Mouse (Mus musculus): ENCODE measurements around the gene Olfr303. TPM values are rescaled to one million over a fixed set of nuclear protein-coding genes. Genes with fewer than 3 reads are reported as not detected.
"Not testable (repeated sequence)": the region's sequence is repeated elsewhere in the genome, so short reads cannot be mapped to it uniquely, and the experiment has no call there.

Olfr303 gene
- not detected in 2 replicates for polyA plus RNA-seq (2016; fragmentation: Nextera tagmentation; extraction: Ambion mirVana)

- H3K27ac ChIP-seq: no peak within 1 kb of the TSS
- H3K27me3 ChIP-seq (ENCODE audit: low read depth, poor library complexity, severe bottlenecking): no peaks in the 10 kb centered on the region
- no peaks in the 10 kb centered on the region for H3K9me3 ChIP-seq (replicated peaks)
- DNase-seq (ENCODE audit: low spot score): no peak
- no peak within 1 kb of the TSS for H3K4me3 ChIP-seq
- H3K4me1 ChIP-seq: no peaks in the 10 kb centered on the region
- H3K36me3 ChIP-seq: no peaks in the 10 kb centered on the region
Measured at GRCm38 (mm10) chr7:86397689-86398088, at the start of gene Olfr303. Gene Olfr303, minus strand, starts transcription at chr7:86397789.

DNA sequence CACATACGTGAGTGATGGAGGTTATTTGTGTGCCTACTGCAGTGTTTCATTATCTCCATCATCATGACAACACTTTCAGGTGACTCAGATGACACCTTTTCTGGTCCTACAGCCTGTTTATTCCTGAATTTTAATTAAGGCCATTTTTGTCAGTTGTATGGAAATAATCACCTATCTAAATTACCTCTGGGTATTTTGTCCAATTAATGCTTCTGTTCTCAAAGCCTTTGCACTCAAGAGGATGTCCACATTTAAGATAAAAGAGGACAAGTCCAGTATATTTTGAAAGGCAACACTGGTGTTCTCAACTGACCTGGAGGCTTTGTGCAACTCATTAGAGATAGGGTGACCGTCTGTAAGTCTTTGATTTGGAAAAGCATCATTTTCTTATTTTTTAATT, 6.0 kb upstream of the Olfr303 start, which contains the start of gene Olfr301:
TSS of gene Olfr301 (plus strand) at position 301 of the 400 bp plus-strand sequence.
- Histone ChIP-seq H3K4me3 (no peak within 1 kb of the TSS), H3K27me3 (ENCODE audit: low read depth, poor library complexity, severe bottlenecking) (no peaks in the 10 kb centered on the region), H3K9me3 (replicated peaks) (no peaks in the 10 kb centered on the region), H3K36me3 (no peaks in the 10 kb centered on the region), H3K4me1 (no peaks in the 10 kb centered on the region), H3K27ac (no peak within 1 kb of the TSS)
- no peak for DNase-seq (ENCODE audit: low spot score)
- 91% methylated on average over 2 of the region's 2 CpGs for WGBS

DNA sequence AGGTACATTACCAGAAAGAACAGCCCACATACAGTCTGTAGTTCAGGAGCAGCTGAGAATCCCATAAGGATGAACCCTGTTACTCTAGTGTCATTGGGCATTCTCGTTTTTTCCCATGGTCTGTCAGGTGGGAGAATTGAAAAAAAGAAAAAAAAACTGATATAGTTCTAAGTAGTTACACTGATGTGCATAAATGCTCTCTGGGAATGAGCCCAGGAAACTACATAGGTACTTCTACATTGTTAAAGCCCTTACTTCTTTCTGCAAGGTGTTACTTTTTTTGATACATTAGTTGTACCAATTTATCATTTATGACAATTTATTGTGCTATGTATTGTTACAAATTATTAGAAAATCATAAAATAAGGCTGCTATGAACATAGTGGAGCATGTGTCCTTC, 11.0 kb downstream of the Olfr303 start, which contains the start of gene Olfr304:
TSS of gene Olfr304 (minus strand) at position 101 of the 400 bp plus-strand sequence.
- Histone ChIP-seq H3K36me3 (no peaks in the 10 kb centered on the region), H3K9me3 (replicated peaks) (no peaks in the 10 kb centered on the region), H3K27ac (no peak within 1 kb of the TSS), H3K4me1 (no peaks in the 10 kb centered on the region), H3K27me3 (ENCODE audit: low read depth, poor library complexity, severe bottlenecking) (no peaks in the 10 kb centered on the region), H3K4me3 (no peak within 1 kb of the TSS)
- DNase-seq (ENCODE audit: low spot score): no peak
- 74% methylated on average over 1 of the region's 1 CpGs for WGBS

DNA sequence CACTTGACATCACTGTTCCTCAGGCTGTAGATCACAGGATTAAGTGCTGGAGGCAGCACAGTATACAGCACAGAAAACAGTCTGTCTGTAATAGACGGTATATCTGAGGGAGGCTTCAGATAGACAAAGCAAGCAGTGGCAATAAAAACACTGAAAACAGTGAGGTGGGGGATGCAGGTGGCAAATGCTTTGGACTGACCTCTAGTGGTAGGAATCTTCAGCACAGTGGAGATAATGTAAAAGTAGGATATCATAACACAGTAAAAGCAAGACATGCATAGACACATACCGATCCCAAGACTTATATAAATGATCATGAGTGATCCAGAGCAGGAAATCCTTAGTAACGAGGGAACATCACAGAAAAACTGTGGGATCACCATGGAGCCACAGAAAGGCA, 11.8 kb downstream of the Olfr303 start:
- H3K27ac ChIP-seq: no peak overlapping the region
- DNase-seq (ENCODE audit: low spot score): no peak
- H3K4me3 ChIP-seq: no peak overlapping the region
- H3K36me3 ChIP-seq: no peaks in the 10 kb centered on the region
- H3K4me1 ChIP-seq: no peaks in the 10 kb centered on the region
- no peaks in the 10 kb centered on the region for H3K9me3 ChIP-seq (replicated peaks)
- WGBS: 77% methylated on average over 3 of the region's 3 CpGs
- no peaks in the 10 kb centered on the region for H3K27me3 ChIP-seq (ENCODE audit: low read depth, poor library complexity, severe bottlenecking)

DNA sequence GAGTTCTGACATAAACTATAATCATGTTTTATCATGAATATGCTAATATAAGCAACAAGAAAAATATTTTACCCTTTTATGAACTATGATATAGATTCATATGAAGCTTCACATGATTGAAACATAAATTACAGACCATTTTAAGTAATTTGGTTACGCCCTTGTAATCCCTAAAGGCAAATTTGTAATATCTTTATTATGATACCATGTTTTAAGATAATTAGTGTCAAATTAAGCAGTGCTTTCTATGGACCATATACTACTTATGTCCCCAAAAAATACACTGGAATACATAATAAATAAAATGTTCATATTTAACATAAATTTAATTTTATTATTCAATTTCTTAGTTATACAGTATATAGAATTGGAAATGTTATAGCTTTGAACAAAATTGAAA, 30.8 kb downstream of the Olfr303 start, which contains the start of gene Olfr305:
TSS of gene Olfr305 (minus strand) at position 101 of the 400 bp plus-strand sequence.
- DNase-seq (ENCODE audit: low spot score): no peak
- Histone ChIP-seq H3K9me3 (replicated peaks) (no peaks in the 10 kb centered on the region), H3K4me1 (no peaks in the 10 kb centered on the region), H3K27ac (no peak within 1 kb of the TSS), H3K36me3 (no peaks in the 10 kb centered on the region), H3K27me3 (ENCODE audit: low read depth, poor library complexity, severe bottlenecking) (no peaks in the 10 kb centered on the region), H3K4me3 (no peak within 1 kb of the TSS)
- 95% methylated on average over 1 of the region's 1 CpGs for WGBS

GRCm38 (mm10) chr7:86346296-86346695, 51.3 kb downstream of the Olfr303 start:
- not testable (repeated sequence) for H3K27ac ChIP-seq; H3K36me3 ChIP-seq; H3K27me3 ChIP-seq (ENCODE audit: low read depth, poor library complexity, severe bottlenecking); H3K4me3 ChIP-seq; DNase-seq (ENCODE audit: low spot score); H3K4me1 ChIP-seq; H3K9me3 ChIP-seq (replicated peaks)
- WGBS: 94% methylated on average over 9 of the region's 9 CpGs

DNA sequence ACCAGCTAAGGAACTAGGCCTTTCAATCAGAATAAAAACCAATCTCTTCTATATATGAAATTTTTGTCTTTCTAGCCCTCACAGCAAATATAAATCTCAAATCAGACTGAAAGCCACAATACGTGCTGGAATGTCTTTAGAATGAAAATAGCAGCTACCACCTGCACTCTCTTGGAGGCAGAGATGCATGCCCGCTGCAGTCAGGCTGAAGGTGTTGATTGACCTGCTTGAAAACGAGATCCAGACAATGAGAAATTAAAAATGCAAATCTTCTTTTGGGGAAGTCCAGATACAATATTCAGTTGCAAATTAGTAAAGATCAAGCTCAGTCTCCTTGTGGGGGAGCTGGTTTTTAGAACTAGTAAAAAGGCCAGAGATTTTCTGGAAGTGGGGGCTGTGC, 53.3 kb downstream of the Olfr303 start:
- H3K36me3 ChIP-seq: no peaks in the 10 kb centered on the region
- no peaks in the 10 kb centered on the region for H3K9me3 ChIP-seq (replicated peaks)
- no peak for DNase-seq (ENCODE audit: low spot score)
- no peaks in the 10 kb centered on the region for H3K27me3 ChIP-seq (ENCODE audit: low read depth, poor library complexity, severe bottlenecking)
- no peak overlapping the region for H3K4me3 ChIP-seq
- 77% methylated on average over 3 of the region's 3 CpGs for WGBS
- no peak overlapping the region for H3K27ac ChIP-seq
- H3K4me1 ChIP-seq: no peaks in the 10 kb centered on the region

GRCm38 (mm10) chr7:86342881-86343565, 54.6 kb downstream of the Olfr303 start:
- Histone ChIP-seq H3K4me1 (no peaks in the 10 kb centered on the region), H3K27ac (no peak overlapping the region), H3K9me3 (replicated peaks) (no peaks in the 10 kb centered on the region), H3K4me3 (no peak overlapping the region), H3K36me3 (no peaks in the 10 kb centered on the region), H3K27me3 (ENCODE audit: low read depth, poor library complexity, severe bottlenecking) (no peaks in the 10 kb centered on the region)
- WGBS: 80% methylated on average over 14 of the region's 14 CpGs
- no peak for DNase-seq (ENCODE audit: low spot score)

Other genes with a start within 250 kb of the Olfr303 start
- not detected in 2 replicates for gene Vmn2r75, start 226.0 kb downstream of the Olfr303 start, polyA plus RNA-seq (2016; fragmentation: Nextera tagmentation; extraction: Ambion mirVana)
- gene Vmn2r76, start 151.5 kb downstream of the Olfr303 start, polyA plus RNA-seq (2016; fragmentation: Nextera tagmentation; extraction: Ambion mirVana): not detected in 2 replicates
- not detected in 2 replicates for gene Olfr310, start 120.6 kb downstream of the Olfr303 start, polyA plus RNA-seq (2016; fragmentation: Nextera tagmentation; extraction: Ambion mirVana)
- not detected in 2 replicates for gene Olfr309, start 84.1 kb downstream of the Olfr303 start, polyA plus RNA-seq (2016; fragmentation: Nextera tagmentation; extraction: Ambion mirVana)
- gene Olfr308, start 72.2 kb downstream of the Olfr303 start, polyA plus RNA-seq (2016; fragmentation: Nextera tagmentation; extraction: Ambion mirVana): not detected in 2 replicates
- gene Olfr307, start 60.2 kb downstream of the Olfr303 start, polyA plus RNA-seq (2016; fragmentation: Nextera tagmentation; extraction: Ambion mirVana): not detected in 2 replicates
- not detected in 2 replicates for gene Olfr305, start 30.9 kb downstream of the Olfr303 start, polyA plus RNA-seq (2016; fragmentation: Nextera tagmentation; extraction: Ambion mirVana)
- gene Olfr304, start 11.1 kb downstream of the Olfr303 start, polyA plus RNA-seq (2016; fragmentation: Nextera tagmentation; extraction: Ambion mirVana): not detected in 2 replicates
- not detected in 2 replicates for gene Olfr301, start 6.1 kb upstream of the Olfr303 start, polyA plus RNA-seq (2016; fragmentation: Nextera tagmentation; extraction: Ambion mirVana)
- not detected in 2 replicates for gene Olfr299, start 62.1 kb upstream of the Olfr303 start, polyA plus RNA-seq (2016; fragmentation: Nextera tagmentation; extraction: Ambion mirVana)
- not detected in 2 replicates for gene Olfr298, start 94.7 kb upstream of the Olfr303 start, polyA plus RNA-seq (2016; fragmentation: Nextera tagmentation; extraction: Ambion mirVana)
- not detected in 2 replicates for gene Olfr297, start 122.2 kb upstream of the Olfr303 start, polyA plus RNA-seq (2016; fragmentation: Nextera tagmentation; extraction: Ambion mirVana)
- gene Olfr295, start 186.1 kb upstream of the Olfr303 start, polyA plus RNA-seq (2016; fragmentation: Nextera tagmentation; extraction: Ambion mirVana): not detected in 2 replicates
- gene Olfr294, start 218.9 kb upstream of the Olfr303 start, polyA plus RNA-seq (2016; fragmentation: Nextera tagmentation; extraction: Ambion mirVana): not detected in 2 replicates